Mouse (Mus musculus) C2C12 (cell line): ENCODE data around the gene Fkbp6. TPM values are rescaled to one million over a fixed set of nuclear protein-coding genes. Genes with fewer than 3 reads are reported as not detected.
"Not testable (repeated sequence)": the region's sequence is repeated elsewhere in the genome, so short reads cannot be mapped to it uniquely, and the experiment has no call there.

Experiments
- H3K27me3 ChIP-seq: one replicate; pipeline ENCODE4 v1.6.1; 2011; ENCODE audit not compliant: control insufficient read depth, insufficient read depth, insufficient read length
- H3K36me3 ChIP-seq: one replicate; pipeline ENCODE4 v1.6.1; 2011; ENCODE audit not compliant: control insufficient read depth, insufficient read depth
- H3K4me3 ChIP-seq: one replicate; pipeline ENCODE4 v1.5.1; 2011; ENCODE audit warnings: mild to moderate bottlenecking, control low read depth; ENCODE audit not compliant: poor library complexity, insufficient read depth, severe bottlenecking
- H3K79me2 ChIP-seq: one replicate; pipeline ENCODE4 v1.6.1; 2011; ENCODE audit not compliant: control insufficient read depth, insufficient read depth
- H3K79me3 ChIP-seq: one replicate; pipeline ENCODE4 v1.6.1; 2011; ENCODE audit warnings: low read depth, control low read depth
- H3ac ChIP-seq: one replicate; pipeline ENCODE3; 2011; ENCODE audit warnings: low read depth; ENCODE audit not compliant: control insufficient read depth, insufficient read length
- CEBPB ChIP-seq: IDR thresholded peaks from one replicate; pipeline ENCODE4 v1.6.1; 2011; ENCODE audit warnings: low read depth, mild to moderate bottlenecking, control low read depth, moderate library complexity
- CTCF ChIP-seq: IDR thresholded peaks from one replicate; pipeline ENCODE4 v1.5.1; 2011; ENCODE audit not compliant: control insufficient read depth, insufficient read depth, insufficient read length
- FOSL1 ChIP-seq: IDR thresholded peaks from one replicate; pipeline ENCODE4 v1.8.0; 2011; ENCODE audit warnings: mild to moderate bottlenecking, low read length; ENCODE audit not compliant: poor library complexity, insufficient read depth, severe bottlenecking
- MAX ChIP-seq: IDR thresholded peaks from one replicate; pipeline ENCODE4 v1.6.1; 2011; ENCODE audit warnings: mild to moderate bottlenecking, control low read depth
- MYOD1 ChIP-seq: IDR thresholded peaks from one replicate; pipeline ENCODE4 v1.6.1; 2011; ENCODE audit warnings: low read depth; ENCODE audit not compliant: control insufficient read depth, insufficient read length
- MYOG ChIP-seq: IDR thresholded peaks from one replicate; pipeline ENCODE4 v1.6.1; 2011; ENCODE audit not compliant: control insufficient read depth, insufficient read length; ENCODE audit errors: extremely low read depth
- USF1 ChIP-seq: IDR thresholded peaks from one replicate; pipeline ENCODE4 v1.6.1; 2011; ENCODE audit warnings: low read depth, mild to moderate bottlenecking, control low read depth, moderate library complexity
- polyA plus RNA-seq: library from polyadenylated mRNA; unstranded; fragments of >200 nt; fragmentation: generic; extraction: Trizol; gene quantifications from one replicate; pipeline ENCODE4 v1.2.1, GENCODE M21; 2012; ENCODE audit warnings: missing spikeins

The Fkbp6 gene
- polyA plus RNA-seq, 1 experiment, result not detected

DNA sequence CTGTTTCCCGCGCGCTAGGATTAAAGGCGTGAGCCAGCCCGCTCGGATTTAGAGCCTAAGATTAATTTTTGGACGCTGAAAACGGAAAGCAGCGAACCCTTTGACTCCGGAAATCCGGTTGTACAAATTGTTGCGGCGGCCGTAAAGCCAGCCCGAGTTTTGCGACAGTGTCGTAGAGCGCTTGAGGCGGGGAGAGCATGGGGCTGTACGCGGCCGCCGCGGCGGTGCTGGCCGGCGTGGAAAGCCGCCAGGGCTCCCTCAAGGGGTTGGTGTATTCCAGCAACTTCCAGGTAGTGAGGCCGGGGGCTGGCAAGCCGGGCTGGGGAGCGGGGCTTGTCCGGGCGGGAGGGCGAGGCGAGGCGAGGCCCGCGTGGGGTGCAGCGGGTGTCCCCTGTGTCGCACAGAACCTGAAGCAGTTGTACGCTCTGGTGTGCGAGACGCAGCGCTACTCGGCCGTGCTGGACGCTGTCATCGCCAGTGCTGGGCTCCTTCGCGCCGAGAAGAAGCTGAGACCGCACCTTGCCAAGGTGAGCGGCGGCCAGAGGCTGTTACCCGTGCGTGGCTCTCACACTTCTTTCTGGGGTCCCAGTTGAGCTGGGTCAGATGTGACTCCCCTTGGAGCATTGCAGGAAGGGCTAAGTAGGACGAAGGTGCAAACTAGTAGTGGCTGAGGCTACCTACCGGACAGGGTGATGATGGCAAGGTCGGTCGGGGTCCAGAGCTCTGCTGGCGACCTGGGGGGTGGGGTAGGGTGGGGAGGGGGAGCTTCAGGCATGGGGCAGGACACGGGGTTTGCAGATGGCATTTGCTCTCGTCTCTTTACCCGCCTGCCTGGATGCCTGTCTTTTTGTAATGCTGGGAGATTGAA lies 20.2 kb upstream of the Fkbp6 start, which contains the start of gene Nsun5:
Gene Nsun5, plus strand, starts transcription at position 167 of the 868 bp plus-strand sequence.
- peak within 1 kb of the TSS; percentile 83 for H3K4me3 ChIP-seq
- peaks cover 13% of the 10 kb centered on the region for H3K27me3 ChIP-seq
- peaks cover 35% of the 10 kb centered on the region for H3K36me3 ChIP-seq
- H3K79me2 ChIP-seq, result peaks cover 25% of the 10 kb centered on the region
- TF ChIP-seq MYOG, result no peak
- TF ChIP-seq MAX, result peak; percentile 52
- H3K79me3 ChIP-seq, result peaks cover 15% of the 10 kb centered on the region
- peak within 1 kb of the TSS; percentile 84 for H3ac ChIP-seq

GRCm38 (mm10) chr5:135369196-135369595 lies 19.4 kb upstream of the Fkbp6 start:
- not testable (repeated sequence) for H3ac ChIP-seq
- Histone ChIP-seq H3K79me2 (peaks cover 25% of the 10 kb centered on the region), H3K79me3 (peaks cover 15% of the 10 kb centered on the region), H3K36me3 (peaks cover 27% of the 10 kb centered on the region), H3K27me3 (peaks cover 19% of the 10 kb centered on the region), H3K4me3 (peak overlapping the region; percentile 83)

- TF ChIP-seq USF1 (no peak), FOSL1 (no peak), MYOG (no peak), CEBPB (no peak), CTCF (no peak), MYOD1 (no peak), MAX (no peak)
- Histone ChIP-seq H3ac (no peak overlapping the region), H3K79me2 (peaks cover 25% of the 10 kb centered on the region), H3K79me3 (peaks cover 14% of the 10 kb centered on the region), H3K36me3 (peaks cover 18% of the 10 kb centered on the region), H3K4me3 (no peak overlapping the region), H3K27me3 (peaks cover 24% of the 10 kb centered on the region)
Observed at GRCm38 (mm10) chr5:135368312-135368711, 18.5 kb upstream of the Fkbp6 start.

DNA sequence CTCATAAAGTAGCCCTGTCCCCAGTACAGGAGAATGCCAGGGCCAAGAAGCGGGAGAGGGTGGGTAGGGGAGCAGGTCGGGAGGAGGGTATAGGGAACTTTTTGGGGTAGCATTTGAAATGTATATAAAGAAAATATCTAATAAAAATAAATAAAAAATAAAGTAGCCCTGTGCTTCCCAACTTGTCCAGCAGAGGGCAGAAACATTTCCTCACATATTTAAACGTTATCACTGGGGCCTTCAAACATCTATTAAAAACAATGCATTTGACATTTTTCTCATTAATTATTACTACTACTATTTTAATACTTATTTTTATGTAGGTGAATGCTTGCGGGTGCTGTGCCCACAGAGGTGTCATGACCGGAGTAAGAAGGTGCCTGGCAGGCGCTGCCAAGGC lies 18.0 kb upstream of the Fkbp6 start:
- Histone ChIP-seq H3K27me3 (peaks cover 24% of the 10 kb centered on the region), H3K36me3 (peaks cover 15% of the 10 kb centered on the region), H3K79me2 (peaks cover 25% of the 10 kb centered on the region), H3ac (no peak overlapping the region), H3K79me3 (peaks cover 14% of the 10 kb centered on the region), H3K4me3 (no peak overlapping the region)
- TF ChIP-seq CTCF (no peak), FOSL1 (no peak), MYOG (no peak), USF1 (no peak), CEBPB (no peak), MAX (no peak), MYOD1 (no peak)

DNA sequence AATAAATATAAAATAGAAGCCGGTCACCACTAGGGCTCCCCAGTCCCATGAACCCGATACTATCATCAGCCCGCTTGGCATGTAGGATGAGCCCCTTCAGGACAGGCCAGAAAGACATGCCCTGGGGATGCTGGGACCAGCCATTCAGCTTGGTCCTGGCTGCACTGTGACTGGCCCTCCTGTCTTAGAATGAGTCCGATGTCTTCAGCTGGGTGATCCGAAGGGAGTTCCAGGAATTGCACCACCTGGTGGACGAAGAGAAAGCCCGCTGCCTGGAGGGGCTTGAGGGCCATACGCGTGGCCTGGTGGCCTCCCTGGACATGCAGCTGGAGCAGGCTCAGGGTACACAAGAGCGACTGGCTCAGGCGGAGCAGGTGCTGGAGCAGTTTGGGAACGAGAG lies 13.7 kb upstream of the Fkbp6 start:
- H3K4me3 ChIP-seq, result no peak overlapping the region
- no peaks in the 10 kb centered on the region for H3K79me3 ChIP-seq
- no peaks in the 10 kb centered on the region for H3K36me3 ChIP-seq
- H3K27me3 ChIP-seq, result peaks cover 31% of the 10 kb centered on the region
- H3K79me2 ChIP-seq, result no peaks in the 10 kb centered on the region
- TF ChIP-seq CTCF (no peak), CEBPB (no peak), MYOG (no peak), USF1 (no peak), MYOD1 (no peak), FOSL1 (no peak)
- H3ac ChIP-seq, result no peak overlapping the region

- H3K79me3 ChIP-seq, result no peaks in the 10 kb centered on the region
- no peak overlapping the region for H3K4me3 ChIP-seq
- H3K79me2 ChIP-seq, result no peaks in the 10 kb centered on the region
Observed at GRCm38 (mm10) chr5:135362572-135362971, 12.7 kb upstream of the Fkbp6 start.

More at GRCm38 (mm10) chr5:135362572-135362971, 12.7 kb upstream of the Fkbp6 start:
- no peak for TF ChIP-seq CEBPB
- no peak for TF ChIP-seq MYOG
- no peak for TF ChIP-seq FOSL1
- TF ChIP-seq MAX, result no peak
- TF ChIP-seq CTCF, result no peak
- TF ChIP-seq MYOD1, result no peak
- no peak for TF ChIP-seq USF1
- peaks cover 33% of the 10 kb centered on the region for H3K27me3 ChIP-seq
- no peaks in the 10 kb centered on the region for H3K36me3 ChIP-seq
- no peak overlapping the region for H3ac ChIP-seq
